Mouse (Mus musculus) midbrain, embryonic 12.5 days (tissue): ENCODE data around the gene Ndufv2. TPM values are rescaled to one million over a fixed set of nuclear protein-coding genes. Genes with fewer than 3 reads are reported as not detected.

ENCODE experiments used
- ATAC-seq: fragments of 200-750 bp; cut with Nextera tagmentation; 2 replicates; pipeline ENCODE4 v1.8.0; 2017; ENCODE audit warnings: low read depth, moderate TSS enrichment, moderate library complexity; ENCODE audit not compliant: low FRiP score
- H3K27ac ChIP-seq: fragments of 300-500 bp; sonication (generic); replicated peaks from 2 replicates; pipeline ENCODE4 v1.5.1; 2016; ENCODE audit warnings: mild to moderate bottlenecking
- H3K27me3 ChIP-seq: fragments of 300-500 bp; sonication (generic); 2 replicates; pipeline ENCODE4 v1.6.1; 2016; ENCODE audit warnings: mild to moderate bottlenecking
- H3K36me3 ChIP-seq: fragments of 300-500 bp; sonication (generic); 2 replicates; pipeline ENCODE4 v1.6.1; 2016
- H3K4me1 ChIP-seq: fragments of 300-500 bp; sonication (generic); 2 replicates; pipeline ENCODE4 v1.6.1; 2016
- H3K4me2 ChIP-seq: fragments of 300-500 bp; sonication (generic); replicated peaks from 2 replicates; pipeline ENCODE4 v1.6.1; 2016; ENCODE audit warnings: mild to moderate bottlenecking, moderate library complexity
- H3K4me3 ChIP-seq: fragments of 300-500 bp; sonication (generic); 2 replicates; pipeline ENCODE4 v1.5.1; 2016; ENCODE audit warnings: mild to moderate bottlenecking
- H3K9ac ChIP-seq: fragments of 300-500 bp; sonication (generic); replicated peaks from 2 replicates; pipeline ENCODE4 v1.6.1; 2016; ENCODE audit warnings: mild to moderate bottlenecking, moderate library complexity
- H3K9me3 ChIP-seq: fragments of 300-500 bp; sonication (generic); 2 replicates; pipeline ENCODE4 v1.6.1; 2016; ENCODE audit warnings: mild to moderate bottlenecking
- WGBS: fragments of 180-500 bp; shearing (Covaris S2); methylation state at CpG from one replicate; pipeline ENCODE4 v1.1.7; 2016; 5-methylcytosine and 5-hydroxymethylcytosine counted together
- polyA plus RNA-seq: library from polyadenylated mRNA; unstranded; fragments of >200 nt; fragmentation: Nextera tagmentation; extraction: Ambion mirVana; gene quantifications from 2 replicates; pipeline ENCODE4 v1.2.1, GENCODE M21; 2016

Gene Ndufv2
- 290 and 294 TPM in 2 replicates for polyA plus RNA-seq

DNA sequence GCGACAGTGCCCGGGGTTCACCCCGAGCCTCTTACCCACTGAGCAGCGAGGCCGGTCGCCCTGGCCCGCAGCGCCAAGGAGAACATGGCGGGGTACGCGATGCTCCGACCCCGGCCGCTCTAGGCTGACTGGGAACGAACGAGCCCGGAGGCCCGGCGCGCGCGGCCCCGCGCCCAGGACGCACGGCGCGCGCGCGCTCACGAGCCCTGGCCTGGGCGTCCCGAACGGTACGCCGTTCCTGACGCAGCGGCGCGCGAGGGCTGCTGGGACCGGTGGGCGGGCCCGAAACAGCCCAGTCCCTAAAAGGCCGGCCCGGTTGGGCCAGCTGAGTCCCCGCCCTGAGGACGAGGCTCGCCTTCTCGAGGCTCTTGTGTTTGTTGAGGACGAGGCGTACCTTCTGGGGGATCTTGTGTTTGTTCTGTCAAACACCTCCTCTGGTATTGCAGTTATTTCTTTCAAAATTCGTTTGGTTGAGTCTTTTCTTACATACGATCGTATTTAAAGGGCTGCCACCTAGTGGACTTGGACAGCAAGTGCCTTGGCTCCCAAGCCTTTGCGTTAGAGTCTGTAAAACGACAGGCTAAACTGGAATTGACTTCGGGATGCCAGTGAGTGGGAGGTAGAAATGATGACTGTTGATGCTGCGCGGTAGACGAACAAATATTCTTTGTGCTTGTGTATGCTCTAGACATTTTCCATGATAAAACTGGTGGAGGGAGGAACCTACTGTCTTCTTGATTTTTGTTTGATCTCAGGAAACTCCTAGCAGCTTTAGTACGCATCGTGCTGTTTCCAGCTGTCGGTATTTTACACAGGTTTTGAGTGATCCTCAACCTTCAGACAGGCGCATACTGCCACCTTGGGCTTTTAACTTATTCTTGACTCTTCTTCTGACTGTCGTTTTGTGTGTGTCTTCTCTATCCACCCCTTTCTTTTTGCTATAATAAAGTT is at the start of gene Ndufv2:
TSS of gene Ndufv2 (minus strand) at position 180 of the 951 bp plus-strand sequence.
- peak within 1 kb of the TSS; percentile 93 for H3K27ac ChIP-seq
- WGBS, result under 1% methylated on average over 67 of the region's 67 CpGs

DNA sequence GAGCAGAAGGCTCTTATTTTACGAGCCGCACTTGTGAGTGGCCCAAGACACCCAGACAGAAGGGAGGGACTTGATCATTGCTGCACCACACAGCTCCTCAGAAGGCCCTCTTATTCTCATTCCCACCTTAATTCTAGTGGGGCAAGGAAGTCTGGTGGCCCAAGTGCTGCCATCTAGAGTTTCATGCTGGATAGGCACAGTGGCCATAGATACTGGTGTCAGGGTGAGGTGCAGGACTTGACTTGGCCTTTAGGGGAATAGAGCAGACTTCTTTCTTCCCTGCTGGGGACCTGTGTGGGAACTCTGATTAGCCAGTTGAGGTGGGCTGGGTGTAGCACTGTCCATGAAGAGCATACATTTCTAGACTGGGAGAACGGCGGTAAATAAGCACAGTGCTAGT is 29.9 kb upstream of the Ndufv2 start:
- 98% methylated on average over 4 of the region's 4 CpGs for WGBS
- no peak for ATAC-seq
- H3K4me3 ChIP-seq, result no peak overlapping the region
- H3K4me2 ChIP-seq, result no peak overlapping the region
- H3K27ac ChIP-seq, result no peak overlapping the region
- H3K9ac ChIP-seq, result no peak overlapping the region
- no peaks in the 10 kb centered on the region for H3K9me3 ChIP-seq
- no peaks in the 10 kb centered on the region for H3K4me1 ChIP-seq
- no peaks in the 10 kb centered on the region for H3K27me3 ChIP-seq
- peaks cover 82% of the 10 kb centered on the region for H3K36me3 ChIP-seq

More for the DNA sequence above, at the start of gene Ndufv2:
- Histone ChIP-seq H3K4me1 (peaks cover 15% of the 10 kb centered on the region), H3K4me2 (peak within 1 kb of the TSS; percentile 97), H3K4me3 (peak within 1 kb of the TSS; percentile 95), H3K9me3 (no peaks in the 10 kb centered on the region), H3K9ac (peak within 1 kb of the TSS; percentile 95), H3K27me3 (no peaks in the 10 kb centered on the region), H3K36me3 (no peaks in the 10 kb centered on the region)
- peak; percentile 100 for ATAC-seq

DNA sequence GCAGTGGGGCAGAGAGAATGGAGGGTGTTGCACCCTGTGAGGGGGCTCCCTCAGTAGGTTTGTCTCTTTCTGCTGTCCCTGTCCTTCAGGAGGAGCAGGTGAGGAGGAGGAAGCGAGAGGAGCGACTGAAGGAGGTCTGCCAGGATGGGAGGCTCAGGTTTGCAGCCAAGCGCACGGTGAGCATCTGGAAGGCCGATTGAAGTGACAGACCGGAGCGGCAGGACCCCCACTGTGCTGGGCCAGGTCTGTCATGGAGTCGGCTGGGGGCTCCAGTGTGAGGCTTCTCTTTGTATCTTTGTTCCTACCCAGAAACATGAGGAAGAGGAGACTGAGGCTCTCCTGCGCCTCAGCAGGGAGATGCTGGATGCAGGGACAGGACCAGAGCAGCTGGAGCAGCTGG is 29.0 kb upstream of the Ndufv2 start:
- Histone ChIP-seq H3K27me3 (no peaks in the 10 kb centered on the region), H3K36me3 (peaks cover 76% of the 10 kb centered on the region), H3K9ac (no peak overlapping the region), H3K9me3 (no peaks in the 10 kb centered on the region), H3K27ac (no peak overlapping the region), H3K4me3 (no peak overlapping the region), H3K4me2 (no peak overlapping the region), H3K4me1 (0 out of 2 replicates have a peak, but pooled peaks cover 2% of the 10 kb centered on the region)
- ATAC-seq, result no peak
- 88% methylated on average over 9 of the region's 9 CpGs for whole genome bisulfite sequencing

DNA sequence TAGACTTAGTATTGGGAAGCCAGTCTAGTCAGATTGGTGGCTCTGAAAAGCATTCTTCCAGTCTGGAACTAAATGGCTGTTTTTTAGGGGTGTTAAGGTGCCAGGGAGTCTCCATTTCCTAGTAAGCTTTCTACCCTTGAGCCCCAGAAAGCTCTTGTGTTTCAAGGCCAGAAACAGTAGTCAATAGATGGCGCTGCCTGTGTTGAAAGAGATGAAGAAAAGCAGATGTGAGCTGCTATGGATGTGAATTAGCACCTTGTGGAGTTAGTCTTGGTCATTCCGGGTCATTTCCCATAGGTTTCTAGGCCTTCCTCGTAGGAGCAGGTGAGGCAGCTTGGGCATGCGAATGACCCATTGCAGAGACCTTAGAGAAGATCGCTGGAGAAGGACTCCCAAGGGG is 23.9 kb upstream of the Ndufv2 start:
- Histone ChIP-seq H3K4me2 (0 out of 2 replicates have a peak overlapping the region, but pooled peaks have one; percentile 66), H3K36me3 (peaks cover 36% of the 10 kb centered on the region), H3K9me3 (no peaks in the 10 kb centered on the region), H3K4me3 (no peak overlapping the region), H3K9ac (no peak overlapping the region), H3K27ac (no peak overlapping the region), H3K27me3 (no peaks in the 10 kb centered on the region), H3K4me1 (peaks cover 17% of the 10 kb centered on the region)
- 72% methylated on average over 5 of the region's 5 CpGs for WGBS
- ATAC-seq, result no peak

DNA sequence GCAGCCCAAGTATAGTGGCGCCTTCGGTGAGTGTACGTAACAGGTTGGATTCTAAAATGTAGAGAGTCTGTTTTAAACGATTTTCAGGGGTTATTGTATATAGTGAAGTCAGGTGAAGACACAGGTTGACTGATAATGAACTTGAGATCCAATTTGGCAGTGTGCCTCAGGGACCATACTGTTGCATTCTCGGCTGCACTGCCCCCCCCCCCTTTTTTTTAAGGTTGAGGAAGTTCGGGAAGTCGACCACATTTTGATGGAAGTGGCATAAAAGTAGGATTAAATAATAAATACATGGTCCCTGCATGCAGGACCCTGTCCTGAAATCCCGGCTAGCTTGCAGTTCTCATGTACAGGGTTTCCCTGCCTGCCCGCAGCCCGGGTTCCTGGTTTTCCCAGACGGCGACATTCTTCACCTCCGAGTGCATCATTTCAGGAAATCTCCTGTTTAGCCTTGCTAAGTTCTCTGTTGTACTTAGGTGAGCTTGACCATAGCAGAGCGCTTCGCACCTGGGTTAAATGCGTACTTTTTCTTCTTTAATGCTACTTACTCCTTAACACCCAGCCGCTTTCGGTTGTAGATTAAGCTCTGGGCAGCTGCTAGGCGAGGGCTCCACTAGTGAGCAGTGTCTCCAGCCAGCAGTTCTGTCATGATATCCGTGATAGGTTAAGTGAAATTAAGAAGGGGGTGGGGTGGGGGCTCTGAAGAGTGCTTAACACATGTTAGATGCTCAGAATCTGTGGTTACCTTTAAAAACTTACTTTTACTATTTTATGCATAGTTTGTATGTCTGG is 22.7 kb upstream of the Ndufv2 start:
- peak; percentile 21; the same call in 1 of the 2 replicates for ATAC-seq
- Histone ChIP-seq H3K27ac (peak overlapping the region; percentile 68), H3K4me3 (peak overlapping the region; percentile 68), H3K4me1 (peaks cover 17% of the 10 kb centered on the region), H3K9me3 (no peaks in the 10 kb centered on the region), H3K27me3 (no peaks in the 10 kb centered on the region), H3K36me3 (peaks cover 41% of the 10 kb centered on the region), H3K9ac (peak overlapping the region; percentile 63), H3K4me2 (peak overlapping the region; percentile 66)
- WGBS, result 1% methylated on average over 20 of the region's 20 CpGs

DNA sequence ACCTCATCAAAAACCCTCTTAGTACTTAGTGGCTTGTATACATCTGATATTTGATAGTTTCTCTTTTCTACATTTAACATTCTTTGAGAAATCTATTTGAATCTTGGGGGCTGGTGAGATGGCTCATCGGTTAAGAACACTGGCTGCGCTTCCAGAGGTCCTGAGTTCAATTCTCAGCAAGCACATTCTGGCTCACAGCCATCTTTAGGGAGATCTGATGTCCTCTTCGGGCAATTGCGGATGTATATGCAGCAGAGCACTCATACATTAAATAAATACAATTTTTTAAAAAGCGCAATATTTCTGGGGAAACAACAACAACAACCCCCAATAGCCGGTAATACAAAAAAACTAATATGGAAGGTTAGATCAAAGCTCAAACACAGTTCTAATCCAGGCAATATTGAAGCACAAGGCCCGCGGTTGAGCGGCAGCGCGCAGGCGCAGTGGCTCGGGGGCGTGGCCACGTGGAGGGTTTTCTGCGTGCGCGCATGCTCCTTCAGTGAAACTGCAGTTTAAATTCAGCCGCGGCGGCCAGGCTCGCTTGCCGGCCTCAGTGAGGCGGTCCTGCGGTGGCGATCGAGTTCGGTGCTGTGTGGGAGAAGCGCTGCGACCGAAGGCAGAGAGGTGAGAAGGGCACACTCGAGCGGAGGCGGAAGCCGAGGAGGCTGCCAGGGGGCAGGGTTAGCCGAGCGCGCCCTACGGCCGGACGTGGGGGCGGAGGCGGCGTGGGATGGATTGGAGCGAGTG is 21.9 kb upstream of the Ndufv2 start, which contains the start of gene Ddx11:
TSS of gene Ddx11 (plus strand) at position 455 of the 750 bp plus-strand sequence.
- peak within 1 kb of the TSS; percentile 68 for H3K27ac ChIP-seq
- ATAC-seq, result peak; percentile 87
- 7% methylated on average over 45 of the region's 45 CpGs for WGBS

DNA sequence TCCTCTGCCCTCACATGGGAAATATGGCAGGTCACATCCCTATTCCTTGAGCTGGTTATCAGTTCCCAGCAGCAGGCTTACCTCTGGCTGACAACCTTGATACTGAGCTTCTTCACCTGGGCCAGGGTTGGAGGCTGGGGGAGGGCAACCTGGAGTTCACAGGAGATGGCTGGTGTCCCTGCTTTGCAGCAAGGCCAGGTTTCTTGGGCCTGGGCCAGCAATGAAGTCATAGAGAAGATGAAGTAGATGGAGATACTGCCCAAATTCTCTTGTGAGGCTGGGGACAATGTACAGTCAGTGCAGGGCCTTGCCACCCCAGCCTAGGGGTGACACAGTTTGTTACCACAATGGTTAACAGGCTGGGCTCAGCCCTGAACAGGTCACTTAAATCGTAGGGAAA is 19.3 kb upstream of the Ndufv2 start:
- 79% methylated on average over 1 of the region's 1 CpGs for WGBS
- Histone ChIP-seq H3K36me3 (peaks cover 47% of the 10 kb centered on the region), H3K4me2 (no peak overlapping the region), H3K27me3 (no peaks in the 10 kb centered on the region), H3K4me1 (peaks cover 17% of the 10 kb centered on the region), H3K27ac (no peak overlapping the region), H3K4me3 (no peak overlapping the region), H3K9ac (no peak overlapping the region), H3K9me3 (no peaks in the 10 kb centered on the region)
- no peak for ATAC-seq

More for the DNA sequence above, 21.9 kb upstream of the Ndufv2 start, which contains the start of gene Ddx11:
- peaks cover 42% of the 10 kb centered on the region for H3K36me3 ChIP-seq
- H3K4me2 ChIP-seq, result peak within 1 kb of the TSS; percentile 66
- no peaks in the 10 kb centered on the region for H3K9me3 ChIP-seq
- peaks cover 17% of the 10 kb centered on the region for H3K4me1 ChIP-seq
- H3K4me3 ChIP-seq, result peak within 1 kb of the TSS; percentile 68
- no peaks in the 10 kb centered on the region for H3K27me3 ChIP-seq
- H3K9ac ChIP-seq, result peak within 1 kb of the TSS; percentile 63

DNA sequence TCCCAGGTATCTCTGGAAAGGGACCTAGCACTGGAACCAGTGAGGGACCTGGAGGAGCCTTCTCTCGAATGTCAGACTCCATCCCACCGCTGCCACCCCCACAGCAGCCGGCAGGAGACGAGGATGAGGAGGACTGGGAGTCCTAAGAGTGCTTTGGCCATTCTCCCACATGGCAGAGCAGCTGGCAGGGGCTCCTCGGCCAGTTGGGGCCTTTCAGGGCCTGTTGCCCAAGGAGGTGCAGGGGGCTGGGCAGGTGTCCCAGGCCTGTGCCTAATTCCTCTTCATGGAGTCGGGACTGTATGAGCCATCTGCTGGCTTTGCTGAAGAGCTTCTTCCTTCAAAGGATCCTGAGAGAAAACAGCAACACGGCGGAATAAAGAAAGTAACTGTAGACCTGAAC is 17.6 kb upstream of the Ndufv2 start:
- no peak overlapping the region for H3K4me3 ChIP-seq
- ATAC-seq, result no peak
- no peak overlapping the region for H3K9ac ChIP-seq
- no peaks in the 10 kb centered on the region for H3K9me3 ChIP-seq
- WGBS, result 93% methylated on average over 8 of the region's 8 CpGs
- peaks cover 64% of the 10 kb centered on the region for H3K36me3 ChIP-seq
- no peak overlapping the region for H3K27ac ChIP-seq
- no peaks in the 10 kb centered on the region for H3K27me3 ChIP-seq
- no peak overlapping the region for H3K4me2 ChIP-seq
- H3K4me1 ChIP-seq, result peaks cover 2% of the 10 kb centered on the region

DNA sequence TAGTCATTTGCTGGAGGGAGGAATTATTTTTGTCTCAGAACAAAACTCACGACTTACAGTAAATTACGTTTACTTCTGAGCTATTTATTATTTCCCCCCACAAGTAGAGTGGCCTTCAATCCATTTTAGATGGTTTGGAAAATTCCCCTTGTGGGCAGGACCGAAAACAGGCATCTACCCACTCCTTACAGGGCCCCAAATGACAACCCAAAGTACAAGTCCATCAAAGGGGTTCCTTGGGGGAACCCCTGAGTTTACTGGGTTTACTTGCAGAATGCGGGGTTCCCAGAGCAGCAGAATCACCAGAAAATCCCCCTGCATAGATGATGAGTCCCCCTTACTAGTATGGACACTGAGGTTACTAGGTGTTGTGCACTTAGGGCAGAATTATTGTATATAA is 10.8 kb upstream of the Ndufv2 start:
- H3K9ac ChIP-seq, result peak overlapping the region; percentile 81
- H3K27ac ChIP-seq, result no peak overlapping the region
- no peaks in the 10 kb centered on the region for H3K27me3 ChIP-seq
- no peaks in the 10 kb centered on the region for H3K9me3 ChIP-seq
- peak overlapping the region; percentile 65 for H3K4me2 ChIP-seq
- peak overlapping the region; percentile 89 for H3K4me3 ChIP-seq
- H3K36me3 ChIP-seq, result peaks cover 35% of the 10 kb centered on the region
- 57% methylated on average over 4 of the region's 4 CpGs for WGBS
- peaks cover 11% of the 10 kb centered on the region for H3K4me1 ChIP-seq
- ATAC-seq, result no peak

DNA sequence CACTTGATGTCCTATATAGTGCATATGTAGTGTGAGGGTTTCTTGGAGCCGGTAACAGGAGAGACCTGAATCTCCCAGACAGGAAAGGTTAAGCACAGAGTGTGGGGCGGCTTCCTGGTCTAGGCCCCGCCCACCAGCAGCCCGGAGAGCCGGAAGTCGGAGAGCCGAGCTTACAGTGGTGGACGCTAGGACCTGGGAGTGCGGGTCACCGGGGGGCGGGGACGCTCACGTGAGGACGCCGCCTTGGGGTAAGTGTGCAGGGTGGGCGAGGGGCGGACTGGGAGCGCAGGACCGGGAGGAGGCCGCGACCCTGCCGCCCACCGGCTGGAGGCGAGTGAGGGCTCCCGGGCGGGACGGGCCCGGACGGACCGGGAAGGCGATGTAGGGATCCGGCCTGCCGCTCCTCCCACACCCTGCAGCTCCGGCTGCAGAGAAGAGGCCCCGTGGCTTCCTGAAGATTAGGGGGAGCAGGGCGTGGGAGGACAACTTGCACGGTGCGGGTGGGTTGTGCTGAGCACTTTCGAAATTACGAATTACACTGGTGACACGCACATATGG is 10.1 kb upstream of the Ndufv2 start, which contains the start of gene Washc1:
TSS of gene Washc1 (plus strand) at position 144 of the 558 bp plus-strand sequence.
- ATAC-seq, result peak; percentile 98
- WGBS, result under 1% methylated on average over 37 of the region's 41 CpGs
- Histone ChIP-seq H3K4me2 (peak within 1 kb of the TSS; percentile 65), H3K27me3 (no peaks in the 10 kb centered on the region), H3K36me3 (peaks cover 28% of the 10 kb centered on the region), H3K4me1 (peaks cover 11% of the 10 kb centered on the region), H3K9ac (peak within 1 kb of the TSS; percentile 81), H3K27ac (peak within 1 kb of the TSS; percentile 43; the same call in 1 of the 2 replicates), H3K9me3 (no peaks in the 10 kb centered on the region), H3K4me3 (peak within 1 kb of the TSS; percentile 89)

DNA sequence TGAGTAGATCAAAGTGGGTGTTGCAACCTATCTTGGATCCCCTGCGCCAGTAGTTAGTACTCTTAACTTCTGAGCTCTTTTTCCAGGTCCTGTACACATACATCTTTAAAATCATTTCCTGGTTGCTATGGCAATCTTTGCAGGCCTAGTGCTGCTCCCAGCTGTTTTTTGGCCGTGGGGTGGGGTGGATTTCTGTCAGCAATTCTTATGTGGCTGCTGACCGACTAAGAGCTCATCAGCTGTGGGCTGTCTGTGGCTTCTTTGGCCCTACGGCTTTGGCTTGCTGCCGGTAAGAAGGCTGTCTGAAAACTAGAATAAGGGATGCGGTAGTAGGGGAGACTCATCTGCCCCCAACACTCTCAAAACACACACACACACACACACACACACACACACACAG is 9.4 kb upstream of the Ndufv2 start:
- 54% methylated on average over 6 of the region's 6 CpGs for WGBS
- H3K27ac ChIP-seq, result no peak overlapping the region
- no peaks in the 10 kb centered on the region for H3K9me3 ChIP-seq
- peaks cover 21% of the 10 kb centered on the region for H3K36me3 ChIP-seq
- peak overlapping the region; percentile 89 for H3K4me3 ChIP-seq
- H3K4me2 ChIP-seq, result peak overlapping the region; percentile 65
- ATAC-seq, result no peak
- peak overlapping the region; percentile 81 for H3K9ac ChIP-seq
- H3K4me1 ChIP-seq, result peaks cover 11% of the 10 kb centered on the region
- H3K27me3 ChIP-seq, result no peaks in the 10 kb centered on the region
